In genomic region chr17:12781101-12781500, GRCm38 (mm10) we compare ENCODE assay signal across 10 mouse cellular contexts. TPM values are rescaled to one million over a fixed set of nuclear protein-coding genes. Genes with fewer than 3 reads are reported as not detected.
A peak's percentile ranks its signal among the peaks of the same experiment; 100 is the strongest.
DNase-seq lines count a peak whose midpoint lies in the region; ATAC-seq and TF ChIP-seq lines count a peak whose summit lies in the region.
"Had no signal": no experiment of that assay in that cellular context is flagged by ENCODE, and none has a peak within 500 bp of the region (broad histone marks: within the 10 kb centered on the region; RNA-seq: fewer than 3 reads in every experiment).

No protein-coding gene starts in this region.

- H3K4me1 ChIP-seq in forebrain, embryonic 11.5 days (replicated peaks; ENCODE audit: control insufficient read depth, insufficient read depth, low read length), result no peaks in the 10 kb centered on the region; the same call in 1 of the 2 replicates
- H3K4me1 ChIP-seq in forebrain, embryonic 16.5 days (replicated peaks; ENCODE audit: control insufficient read depth, insufficient read depth, low read length), result 0 out of 2 replicates have a peak, but pooled peaks cover 2% of the 10 kb centered on the region
- H3K4me1 ChIP-seq in lung, embryonic 14.5 days (ENCODE audit: insufficient read depth), result peaks cover 36% of the 10 kb centered on the region

- H3K9ac ChIP-seq in forebrain, embryonic 11.5 days (ENCODE audit: low read length), result no peak overlapping the region
- H3K9ac ChIP-seq in forebrain, embryonic 16.5 days (replicated peaks; ENCODE audit: low read depth, low read length), result no peak overlapping the region
- peak overlapping the region; percentile 21; the same call in 1 of the 2 replicates for H3K9ac ChIP-seq in lung, embryonic 14.5 days
- H3K9ac ChIP-seq: hindbrain, embryonic 14.5 days had no signal

- no peak for TF ChIP-seq CTCF in lung, embryonic 14.5 days (IDR thresholded peaks at IDR 0.05; ENCODE audit: low read depth)

- H3K27ac ChIP-seq in forebrain, embryonic 11.5 days (ENCODE audit: low read depth, low read length), result no peak overlapping the region
- H3K27ac ChIP-seq in forebrain, embryonic 16.5 days (ENCODE audit: low read length), result no peak overlapping the region
- peak overlapping the region; percentile 91 for H3K27ac ChIP-seq in lung, embryonic 14.5 days (ENCODE audit: low read depth)
- H3K27ac ChIP-seq in macrophage, result peak overlapping the region; percentile 7; the same call in 1 of the 2 replicates
- H3K27ac ChIP-seq: hindbrain, embryonic 14.5 days had no signal

- 46% methylated on average over 5 of the region's 5 CpGs for WGBS in forebrain, embryonic 11.5 days
- WGBS in forebrain, embryonic 16.5 days, result 33% methylated on average over 5 of the region's 5 CpGs
- 10% methylated on average over 5 of the region's 5 CpGs for WGBS in lung, embryonic 14.5 days
- WGBS in macrophage (ENCODE audit: missing documents), result 3% methylated on average over 3 of the region's 5 CpGs

- H3K27me3 ChIP-seq in forebrain, embryonic 11.5 days (ENCODE audit: control insufficient read depth, insufficient read depth, low read length), result no peaks in the 10 kb centered on the region
- no peaks in the 10 kb centered on the region for H3K27me3 ChIP-seq in forebrain, embryonic 16.5 days (replicated peaks; ENCODE audit: control insufficient read depth, insufficient read depth, low read length)
- H3K27me3 ChIP-seq in lung, embryonic 14.5 days (ENCODE audit: insufficient read depth, low read length), result no peaks in the 10 kb centered on the region

- H3K79me2 ChIP-seq in macrophage (ENCODE audit: inconsistent target), result no peaks in the 10 kb centered on the region

- H3K9me3 ChIP-seq in forebrain, embryonic 11.5 days (ENCODE audit: control insufficient read depth, low read length), result no peaks in the 10 kb centered on the region
- no peaks in the 10 kb centered on the region for H3K9me3 ChIP-seq in forebrain, embryonic 16.5 days (ENCODE audit: control insufficient read depth, low read length)
- no peaks in the 10 kb centered on the region for H3K9me3 ChIP-seq in lung, embryonic 14.5 days (ENCODE audit: low read depth, low read length)

- peak; percentile 60 for DNase-seq in forebrain, embryonic 11.5 days (ENCODE audit: low spot score)
- DNase-seq in lung, embryonic 14.5 days, result peak; percentile 91
- no peak for DNase-seq in lung, postnatal 36 days
- peak; percentile 57 for DNase-seq in forelimb bud, embryonic 11.5 days (ENCODE audit: low read depth, low spot score)
- no peak for DNase-seq in frontal cortex, postnatal 14 days (ENCODE audit: low spot score in 2 of 2)
- DNase-seq in adrenal gland, postnatal 36 days, result no peak
- DNase-seq: cerebellum, adult 11 months had no signal

- H3K4me3 ChIP-seq in forebrain, embryonic 11.5 days (ENCODE audit: low read depth, low read length), result no peak overlapping the region
- no peak overlapping the region for H3K4me3 ChIP-seq in forebrain, embryonic 16.5 days (replicated peaks; ENCODE audit: low read length)
- no peak overlapping the region for H3K4me3 ChIP-seq in lung, embryonic 14.5 days (ENCODE audit: low read depth, low read length)
- H3K4me3 ChIP-seq in macrophage (ENCODE audit: inconsistent target), result no peak overlapping the region

- ATAC-seq in forebrain, embryonic 11.5 days (replicated peaks; ENCODE audit: low FRiP score), result no peak
- no peak for ATAC-seq in forebrain, embryonic 16.5 days
- peak; percentile 86 for ATAC-seq in lung, embryonic 14.5 days (ENCODE audit: insufficient read depth)

- H3K36me3 ChIP-seq in forebrain, embryonic 11.5 days (ENCODE audit: control insufficient read depth, insufficient read depth, low read length), result no peaks in the 10 kb centered on the region
- H3K36me3 ChIP-seq in forebrain, embryonic 16.5 days (ENCODE audit: control insufficient read depth, insufficient read depth), result no peaks in the 10 kb centered on the region
- peaks cover 16% of the 10 kb centered on the region; the same call in 1 of the 2 replicates for H3K36me3 ChIP-seq in lung, embryonic 14.5 days (ENCODE audit: insufficient read depth)
- H3K36me3 ChIP-seq in macrophage (ENCODE audit: inconsistent target), result no peaks in the 10 kb centered on the region

- H3K4me2 ChIP-seq in forebrain, embryonic 11.5 days (ENCODE audit: low read depth, low read length, severe bottlenecking), result no peak overlapping the region
- H3K4me2 ChIP-seq in forebrain, embryonic 16.5 days (ENCODE audit: low read length), result no peak overlapping the region
- H3K4me2 ChIP-seq in lung, embryonic 14.5 days, result peak overlapping the region; percentile 53
- H3K4me2 ChIP-seq: hindbrain, embryonic 14.5 days had no signal

RNA-seq across cellular contexts. Expression of gene Igf2r, which starts 11.6 kb away (rescaled TPM):
- 21.0 and 21.7 TPM in 2 replicates for polyA plus RNA-seq in forebrain, embryonic 11.5 days (2014; fragmentation: Nextera tagmentation; extraction: Ambion mirVana)
- polyA plus RNA-seq in forebrain, embryonic 16.5 days (2015; fragmentation: Nextera tagmentation; extraction: Ambion mirVana), result 11.9 TPM in 2 replicates
- 86.6 and 87.0 TPM in 2 replicates for polyA plus RNA-seq in lung, embryonic 14.5 days (2014; fragmentation: Nextera tagmentation; extraction: Ambion mirVana)
- total RNA-seq in macrophage (2018; cell fraction: chromatin; rRNA removed), result 100 to 1,000 TPM in 9 of 26 experiments, 10 to 100 TPM in 17; 25.8 to 237 (median 74.8) TPM
- 100 to 1,000 TPM in 2 of 26 experiments, 10 to 100 TPM in 24; 24.6 to 128 (median 57.7) TPM for total RNA-seq in macrophage (2018; cell fraction: cytosol; rRNA removed)
- 100 to 1,000 TPM in 17 of 26 experiments, 10 to 100 TPM in 9; 57.0 to 215 (median 111) TPM for total RNA-seq in macrophage (2018; cell fraction: nucleus; rRNA removed)
- polyA plus RNA-seq in macrophage (2018), result 44.5 to 77.5 TPM (median 67.5 TPM) in 3 replicates
- total RNA-seq in adrenal gland, postnatal 36 days (2021), result 10 to 100 TPM; 76.5 to 97.4 TPM

Comparison
In these comparisons a context has a peak if more than half of its experiments do, and no peak if none do; other contexts are left out.
1. DNase-seq: peak in forebrain, embryonic 11.5 days (single experiment), lung, embryonic 14.5 days (single experiment) and forelimb bud, embryonic 11.5 days (single experiment); none in lung, postnatal 36 days (single experiment), frontal cortex, postnatal 14 days (0 of 2) and adrenal gland, postnatal 36 days (0 of 2).
2. H3K27ac ChIP-seq: peak in lung, embryonic 14.5 days (single experiment) and macrophage (single experiment); none in forebrain, embryonic 11.5 days (single experiment) and forebrain, embryonic 16.5 days (single experiment).